ENCODE assay signal across 27 mouse cellular contexts in the genomic region with DNA sequence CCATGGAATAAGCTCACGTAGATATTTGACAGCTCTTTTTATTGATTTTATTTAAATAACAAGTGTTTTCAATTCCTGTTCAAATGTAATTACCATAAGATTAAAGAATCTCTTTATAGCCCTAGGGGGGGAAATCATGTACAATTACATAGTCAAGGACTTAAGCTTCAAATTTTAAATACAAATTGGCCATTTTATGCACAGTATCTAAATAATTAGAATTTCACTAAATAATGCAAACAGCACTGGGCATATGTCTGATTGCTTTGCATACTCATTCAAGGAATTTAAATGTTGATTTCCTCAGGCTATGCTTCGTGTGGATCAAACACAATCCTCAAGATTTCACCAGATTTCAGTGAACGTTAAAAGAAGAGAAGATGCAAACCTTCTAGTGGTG.
"Had no signal": no experiment of that assay in that cellular context is flagged by ENCODE, and none has a peak within 500 bp of the region (broad histone marks: within the 10 kb centered on the region; RNA-seq: fewer than 3 reads in every experiment).

No protein-coding gene starts in this region.

- H3K4me1 ChIP-seq: embryonic facial prominence, embryonic 10.5 days; embryonic facial prominence, embryonic 12.5 days; embryonic facial prominence, embryonic 13.5 days; embryonic facial prominence, embryonic 15.5 days; forebrain, embryonic 10.5 days; forebrain, embryonic 13.5 days; forebrain, embryonic 15.5 days had no signal

- H3K27me3 ChIP-seq: embryonic facial prominence, embryonic 12.5 days; embryonic facial prominence, embryonic 13.5 days; embryonic facial prominence, embryonic 15.5 days; forebrain, embryonic 13.5 days; forebrain, embryonic 15.5 days had no signal

- H3K4me2 ChIP-seq: embryonic facial prominence, embryonic 12.5 days; embryonic facial prominence, embryonic 13.5 days; embryonic facial prominence, embryonic 15.5 days; forebrain, embryonic 13.5 days; forebrain, embryonic 15.5 days had no signal

- H3K36me3 ChIP-seq: embryonic facial prominence, embryonic 10.5 days; embryonic facial prominence, embryonic 12.5 days; embryonic facial prominence, embryonic 13.5 days; embryonic facial prominence, embryonic 15.5 days; forebrain, embryonic 10.5 days; forebrain, embryonic 15.5 days had no signal

- ATAC-seq: forebrain, embryonic 13.5 days; forebrain, embryonic 15.5 days; forebrain, embryonic 16.5 days; forebrain, postnatal 0 days had no signal

- DNase-seq: cerebellum, adult 2 months; cerebellum, adult 8-10 months; cerebellum, adult 9-10 months; cerebellum, adult 9-11 months; cerebellum, postnatal 10 days; cerebellum, postnatal 14 days; cerebellum, postnatal 25 days; cerebellum, postnatal 36 days; embryo, embryonic 11 days; forebrain, postnatal 0 days; gastrocnemius, adult 2 months; gastrocnemius, postnatal 10 days; gastrocnemius, postnatal 14 days; gastrocnemius, postnatal 25 days; gastrocnemius, postnatal 36 days; heart, adult 11 months; heart, adult 18-20 months; heart, adult 2 months had no signal

- H3K27ac ChIP-seq: embryonic facial prominence, embryonic 10.5 days; embryonic facial prominence, embryonic 12.5 days; embryonic facial prominence, embryonic 13.5 days; embryonic facial prominence, embryonic 15.5 days; forebrain, embryonic 10.5 days; forebrain, embryonic 13.5 days; forebrain, embryonic 15.5 days; gastrocnemius, adult 2 months; heart, adult 2 months had no signal

- H3K9me3 ChIP-seq: embryonic facial prominence, embryonic 10.5 days; embryonic facial prominence, embryonic 12.5 days; embryonic facial prominence, embryonic 13.5 days; embryonic facial prominence, embryonic 15.5 days; forebrain, embryonic 10.5 days; forebrain, embryonic 13.5 days; forebrain, embryonic 15.5 days had no signal

- H3K9ac ChIP-seq: embryonic facial prominence, embryonic 12.5 days; embryonic facial prominence, embryonic 13.5 days; embryonic facial prominence, embryonic 15.5 days; forebrain, embryonic 13.5 days; forebrain, embryonic 15.5 days; forebrain, postnatal 0 days had no signal

- H3K4me3 ChIP-seq: embryonic facial prominence, embryonic 10.5 days; embryonic facial prominence, embryonic 12.5 days; embryonic facial prominence, embryonic 13.5 days; embryonic facial prominence, embryonic 15.5 days; erythroblast, embryonic 14.5 days; forebrain, embryonic 10.5 days; forebrain, embryonic 13.5 days; forebrain, embryonic 15.5 days; gastrocnemius, adult 2 months; heart, adult 2 months had no signal
